Mouse (Mus musculus) gastrocnemius, postnatal 4 days (tissue): ENCODE data around the gene Slc4a11. TPM values are rescaled to one million over a fixed set of nuclear protein-coding genes. Genes with fewer than 3 reads are reported as not detected.

Source experiments
- total RNA-seq, 2 experiments: library from RNA; stranded (reverse); gene quantifications; 2 replicates each; pipeline ENCODE4 v1.2.3; 2021

Slc4a11 gene
- total RNA-seq, 2 experiments from 2014 or later, result 0.23 to 0.32 TPM

Other genes with a start within 250 kb of the Slc4a11 start
- gene Ptpra, start 247.2 kb downstream of the Slc4a11 start, total RNA-seq, result 10 to 100 TPM; 73.2 to 74.7 TPM
- gene Mrps26, start 133.8 kb downstream of the Slc4a11 start, total RNA-seq, result 10 to 100 TPM; 51.9 to 60.9 TPM
- not detected for gene Oxt, start 121.3 kb downstream of the Slc4a11 start, total RNA-seq
- gene Avp, start 115.0 kb downstream of the Slc4a11 start, total RNA-seq, result not detected
- gene Fastkd5, start 67.5 kb downstream of the Slc4a11 start, total RNA-seq, result 1 to 10 TPM; 7.3 to 8.2 TPM
- 1 to 10 TPM; 5.9 TPM for gene Ubox5, start 67.5 kb downstream of the Slc4a11 start, total RNA-seq
- gene Lzts3, start 54.7 kb downstream of the Slc4a11 start, total RNA-seq, result 1 to 10 TPM; 5.8 to 6.2 TPM
- gene Ddrgk1, start 32.9 kb downstream of the Slc4a11 start, total RNA-seq, result 10 to 100 TPM; 77.2 to 85.1 TPM
- gene Itpa, start 29.9 kb downstream of the Slc4a11 start, total RNA-seq, result 10 to 100 TPM; 21.5 to 22.8 TPM
- gene 4930402H24Rik, start 208.9 kb upstream of the Slc4a11 start, total RNA-seq, result 10 to 100 TPM; 23.7 to 27.3 TPM
- 10 to 100 TPM; 24.3 to 25.5 TPM for gene Atrn, start 209.0 kb upstream of the Slc4a11 start, total RNA-seq